Mouse (Mus musculus): ENCODE results near the gene Ptcd3. TPM values are rescaled to one million over a fixed set of nuclear protein-coding genes. Genes with fewer than 3 reads are reported as not detected.
A peak's percentile ranks its signal among the peaks of the same experiment; 100 is the strongest.
"Not testable (repeated sequence)": the region's sequence is repeated elsewhere in the genome, so short reads cannot be mapped to it uniquely, and the experiment has no call there.

The Ptcd3 gene
- total RNA-seq, 2 experiments from 2014 or later, result 32.9 to 53.6 TPM

DNA sequence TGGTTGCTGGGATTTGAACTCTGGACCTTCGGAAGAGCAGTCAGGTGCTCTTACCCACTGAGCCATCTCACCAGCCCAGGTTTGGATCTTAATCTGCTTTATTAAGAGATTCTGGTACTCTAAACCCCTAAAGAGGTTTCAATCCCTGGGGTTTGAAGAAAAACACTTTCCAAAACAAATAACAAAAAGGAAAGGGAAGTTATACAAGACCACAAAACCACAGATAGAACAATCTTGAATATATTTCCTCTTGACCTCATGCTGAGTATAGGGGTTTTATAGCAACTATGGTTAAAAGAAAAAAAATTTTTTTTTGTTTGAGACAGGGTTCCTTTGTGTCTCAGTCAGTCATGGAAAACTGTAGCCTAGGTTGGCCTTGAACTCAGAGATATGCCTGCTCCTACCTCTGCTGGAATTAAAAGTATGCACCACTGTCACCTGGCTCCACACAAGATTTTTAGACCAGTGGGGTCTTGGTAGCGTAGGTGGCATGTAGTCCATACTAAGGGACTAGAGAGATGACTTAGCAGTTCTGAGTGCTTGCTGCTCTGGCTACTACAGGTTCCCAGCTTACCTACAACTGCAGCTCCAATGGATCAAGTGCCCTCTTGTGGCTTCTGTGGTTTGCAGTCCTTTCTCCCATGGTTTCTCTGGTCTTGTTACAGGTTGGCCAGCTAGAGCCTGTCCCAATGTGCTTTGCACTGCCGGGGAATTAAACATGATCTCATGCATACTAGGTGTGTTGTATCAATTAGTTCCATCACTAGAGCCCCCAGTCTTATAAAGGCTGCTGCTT lies 30.4 kb downstream of the Ptcd3 start:
- ATAC-seq (replicated peaks; ENCODE audit: low FRiP score, poor library complexity, severe bottlenecking), result no peak

DNA sequence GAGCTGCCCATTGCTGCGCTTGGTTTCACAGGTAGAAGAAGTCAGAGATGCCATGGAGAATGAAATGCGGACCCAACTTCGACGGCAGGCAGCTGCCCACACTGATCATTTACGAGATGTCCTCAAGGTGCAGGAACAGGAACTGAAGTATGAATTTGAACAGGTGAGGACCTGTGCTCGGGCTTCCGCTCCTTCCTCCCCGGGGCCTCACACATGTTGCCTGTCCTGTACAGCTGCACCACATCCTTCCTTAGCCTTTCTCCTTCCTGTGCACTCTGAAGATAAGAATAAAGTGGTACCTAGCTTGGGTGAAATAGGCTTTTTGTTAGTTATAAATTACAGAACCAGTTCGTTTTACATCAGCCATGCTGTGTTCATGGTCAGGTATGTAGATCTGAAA lies 37.2 kb downstream of the Ptcd3 start:
- no peak for ATAC-seq (replicated peaks; ENCODE audit: low FRiP score, poor library complexity, severe bottlenecking)

DNA sequence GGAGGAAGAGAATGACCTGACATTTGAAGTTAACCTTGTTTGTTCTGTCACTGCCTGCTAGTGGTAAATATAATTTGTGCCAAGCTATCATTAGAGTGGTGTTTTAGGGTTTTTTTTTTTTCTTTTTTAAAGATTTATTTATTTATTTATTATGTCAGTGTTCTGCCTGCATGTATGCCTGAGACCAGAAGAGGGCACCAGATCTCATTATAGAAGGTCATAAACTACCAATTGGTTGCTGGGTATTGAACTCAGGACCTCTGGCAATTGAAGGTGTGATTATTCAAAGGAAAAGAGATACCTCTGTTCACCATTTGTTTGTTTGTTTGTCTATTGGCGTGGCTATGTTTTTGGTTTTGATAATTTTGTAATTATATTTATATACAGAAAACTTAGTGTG lies 39.7 kb downstream of the Ptcd3 start:
- no peak for ATAC-seq (replicated peaks; ENCODE audit: low FRiP score, poor library complexity, severe bottlenecking)

DNA sequence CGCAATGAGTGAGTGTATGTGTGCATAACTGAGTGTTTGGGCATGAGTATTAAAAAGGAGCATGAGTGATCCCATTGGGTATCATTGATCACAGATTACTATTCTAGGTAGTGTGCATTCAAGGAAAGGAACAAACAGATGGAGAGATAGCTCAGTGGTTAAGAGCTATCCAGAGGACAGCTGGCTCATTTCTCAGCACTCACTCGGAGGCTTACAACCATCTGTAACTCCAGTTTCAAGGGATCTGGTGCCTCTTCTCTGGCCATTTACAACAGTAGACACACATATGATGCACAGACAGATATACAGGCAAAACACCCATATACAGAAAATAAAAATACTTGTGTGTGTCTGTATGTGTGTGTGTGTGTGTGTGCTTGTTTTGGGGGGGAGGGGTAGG lies 40.8 kb downstream of the Ptcd3 start:
- ATAC-seq (replicated peaks; ENCODE audit: low FRiP score, poor library complexity, severe bottlenecking), result no peak

DNA sequence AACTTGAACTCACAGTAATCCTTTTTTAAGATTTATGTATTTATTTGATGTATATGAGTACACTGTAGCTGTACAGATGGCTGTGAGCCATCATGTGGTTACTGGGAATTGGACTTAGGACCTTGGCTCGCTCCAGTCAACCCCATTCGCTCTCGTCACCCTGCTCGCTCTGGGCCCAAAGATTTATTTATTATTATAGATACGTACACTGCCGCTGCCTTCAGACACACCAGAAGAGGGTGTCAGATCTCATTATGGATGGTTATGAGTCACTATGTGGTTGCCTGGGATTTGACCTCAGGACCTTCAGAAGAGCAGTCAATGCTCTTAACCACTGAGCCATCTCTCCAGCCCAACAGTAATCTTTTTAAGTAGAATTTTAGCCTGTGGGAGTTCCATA lies 61.6 kb downstream of the Ptcd3 start:
- not testable (repeated sequence) for ATAC-seq (replicated peaks; ENCODE audit: low FRiP score, poor library complexity, severe bottlenecking)

- ATAC-seq (replicated peaks; ENCODE audit: low FRiP score, poor library complexity, severe bottlenecking), result no peak
Observed at GRCm38 (mm10) chr6:71840597-71841290, 67.8 kb downstream of the Ptcd3 start.

- no peak for ATAC-seq (replicated peaks; ENCODE audit: low FRiP score, poor library complexity, severe bottlenecking)
Observed at GRCm38 (mm10) chr6:71839815-71840214, 68.7 kb downstream of the Ptcd3 start.

GRCm38 (mm10) chr6:71836811-71837210 lies 71.7 kb downstream of the Ptcd3 start:
- no peak for ATAC-seq (replicated peaks; ENCODE audit: low FRiP score, poor library complexity, severe bottlenecking)

DNA sequence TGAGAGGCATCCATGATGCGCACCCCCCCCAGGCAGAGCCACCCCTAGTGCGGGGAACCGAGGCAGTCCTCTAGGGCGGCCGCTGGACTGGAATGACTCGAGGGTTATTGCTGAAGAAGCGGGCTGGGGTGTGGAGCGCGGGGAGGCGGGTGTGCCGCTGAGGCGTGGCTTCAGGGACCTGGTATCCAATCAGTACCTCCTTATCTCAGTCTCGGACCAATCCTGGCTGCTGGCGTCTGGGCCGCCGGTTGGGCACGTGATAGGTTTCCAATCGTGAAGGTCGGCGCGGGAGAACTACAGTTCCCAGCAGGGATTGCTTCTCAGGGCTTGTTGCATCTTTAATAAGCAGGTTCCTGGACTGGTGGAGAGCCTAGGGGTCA lies 77.0 kb downstream of the Ptcd3 start:
- ATAC-seq (replicated peaks; ENCODE audit: low FRiP score, poor library complexity, severe bottlenecking), result peak; percentile 94

GRCm38 (mm10) chr6:71830690-71831580 lies 77.6 kb downstream of the Ptcd3 start, which contains the start of gene Immt:
Gene Immt, plus strand, starts transcription at chr6:71831331.
- peak; percentile 96 for ATAC-seq (replicated peaks; ENCODE audit: low FRiP score, poor library complexity, severe bottlenecking)

Other genes with a start within 250 kb of the Ptcd3 start
- gene Reep1, start 201.2 kb downstream of the Ptcd3 start, total RNA-seq (2015; ENCODE audit: low replicate concordance), result not detected in 2 replicates
- gene Reep1, start 201.2 kb downstream of the Ptcd3 start, total RNA-seq (2017; ENCODE audit: low replicate concordance), result 0.14 TPM in 1 of 2 replicates, not detected in the other
- gene Mrpl35, start 81.8 kb downstream of the Ptcd3 start, total RNA-seq (2015; ENCODE audit: low replicate concordance), result 1.5 and 9.8 TPM in 2 replicates
- gene Mrpl35, start 81.8 kb downstream of the Ptcd3 start, total RNA-seq (2017; ENCODE audit: low replicate concordance), result 4.0 and 16.1 TPM in 2 replicates
- gene Immt, start 77.4 kb downstream of the Ptcd3 start, total RNA-seq (2015; ENCODE audit: low replicate concordance), result 50.5 and 60.8 TPM in 2 replicates
- 40.0 and 44.0 TPM in 2 replicates for gene Immt, start 77.4 kb downstream of the Ptcd3 start, total RNA-seq (2017; ENCODE audit: low replicate concordance)
- 4.0 and 44.0 TPM in 2 replicates for gene Polr1a, start 303 bp upstream of the Ptcd3 start, total RNA-seq (2015; ENCODE audit: low replicate concordance)
- gene Polr1a, start 303 bp upstream of the Ptcd3 start, total RNA-seq (2017; ENCODE audit: low replicate concordance), result 7.7 and 11.3 TPM in 2 replicates
- 679 and 733 TPM in 2 replicates for gene St3gal5, start 188.8 kb upstream of the Ptcd3 start, total RNA-seq (2015; ENCODE audit: low replicate concordance)
- gene St3gal5, start 188.8 kb upstream of the Ptcd3 start, total RNA-seq (2017; ENCODE audit: low replicate concordance), result 965 and 998 TPM in 2 replicates